Mouse (Mus musculus) heart, embryonic 11.5 days (tissue): ENCODE data around the gene Ntrk3. TPM values are rescaled to one million over a fixed set of nuclear protein-coding genes. Genes with fewer than 3 reads are reported as not detected.

Experiments
- ATAC-seq: fragments of 200-750 bp; cut with Nextera tagmentation; replicated peaks from 2 replicates; pipeline ENCODE4 v1.8.0; 2017; ENCODE audit warnings: moderate library complexity; ENCODE audit not compliant: insufficient number of reproducible peaks, low FRiP score, low TSS enrichment
- H3K27ac ChIP-seq: fragments of 300-500 bp; sonication (generic); 2 replicates; pipeline ENCODE4 v1.5.1; 2014; ENCODE audit warnings: mild to moderate bottlenecking, low read depth, low read length
- H3K27me3 ChIP-seq: fragments of 300-500 bp; sonication (generic); 2 replicates; pipeline ENCODE4 v1.6.1; 2014; ENCODE audit warnings: mild to moderate bottlenecking, low read length, mixed read lengths; ENCODE audit not compliant: control insufficient read depth, insufficient read depth
- H3K36me3 ChIP-seq: fragments of 300-500 bp; sonication (generic); 2 replicates; pipeline ENCODE4 v1.6.1; 2014; ENCODE audit warnings: mild to moderate bottlenecking, low read length, moderate library complexity, mixed read lengths; ENCODE audit not compliant: control insufficient read depth, insufficient read depth
- H3K4me1 ChIP-seq: fragments of 300-500 bp; sonication (generic); 2 replicates; pipeline ENCODE4 v1.6.1; 2014; ENCODE audit warnings: low read length; ENCODE audit not compliant: control insufficient read depth, insufficient read depth
- H3K4me2 ChIP-seq: fragments of 300-500 bp; sonication (generic); 2 replicates; pipeline ENCODE4 v1.6.1; 2014; ENCODE audit warnings: mild to moderate bottlenecking, moderate library complexity
- H3K4me3 ChIP-seq: fragments of 300-500 bp; sonication (generic); 2 replicates; pipeline ENCODE4 v1.5.1; 2014; ENCODE audit warnings: low read depth, low read length
- H3K9ac ChIP-seq: fragments of 300-500 bp; sonication (generic); 2 replicates; pipeline ENCODE4 v1.6.1; 2014; ENCODE audit warnings: mild to moderate bottlenecking, low read depth, low read length, moderate library complexity
- H3K9me3 ChIP-seq: fragments of 300-500 bp; sonication (generic); replicated peaks from 2 replicates; pipeline ENCODE4 v1.6.1; 2016; ENCODE audit warnings: low read length; ENCODE audit not compliant: control insufficient read depth
- WGBS: fragments of 180-500 bp; shearing (Covaris S2); extraction: QIAGEN DNeasy Blood & Tissue Kit; methylation state at CpG from one replicate; pipeline ENCODE4 v1.1.7; 2014; ENCODE audit not compliant: insufficient replicate concordance; 5-methylcytosine and 5-hydroxymethylcytosine counted together
- polyA plus RNA-seq: library from polyadenylated mRNA; unstranded; fragments of >200 nt; fragmentation: Nextera tagmentation; extraction: Ambion mirVana; gene quantifications from 2 replicates; pipeline ENCODE4 v1.2.1, GENCODE M21; 2014

Ntrk3 gene
- polyA plus RNA-seq, 1 experiment from 2014 or later: 1.1 TPM

DNA sequence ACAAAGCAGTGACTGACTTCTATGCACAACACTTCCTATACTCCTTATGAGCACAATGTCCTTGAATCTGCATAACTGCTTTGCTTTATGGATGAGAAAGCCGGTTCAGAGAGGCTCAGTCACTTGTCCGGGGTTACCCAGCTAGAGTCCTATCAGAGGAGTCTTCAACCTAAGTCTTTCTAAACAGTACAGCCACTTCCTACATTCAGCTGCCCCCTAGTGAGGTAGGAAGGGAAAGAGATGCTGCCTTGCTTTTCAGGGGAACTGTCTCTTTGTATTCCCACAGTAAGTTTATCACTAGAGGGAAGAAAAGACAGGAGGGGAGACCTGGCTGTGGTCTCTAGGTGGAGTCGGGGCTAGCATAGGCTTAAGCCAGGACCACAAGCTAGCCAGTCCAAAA lies 151.0 kb downstream of the Ntrk3 start:
- H3K9me3 ChIP-seq: no peaks in the 10 kb centered on the region
- H3K27ac ChIP-seq: no peak overlapping the region
- no peak overlapping the region for H3K4me3 ChIP-seq
- WGBS: 30% methylated on average over 3 of the region's 3 CpGs
- H3K4me2 ChIP-seq: no peak overlapping the region
- ATAC-seq: no peak
- H3K27me3 ChIP-seq: peaks cover 56% of the 10 kb centered on the region
- H3K9ac ChIP-seq: no peak overlapping the region
- H3K36me3 ChIP-seq: no peaks in the 10 kb centered on the region
- H3K4me1 ChIP-seq: no peaks in the 10 kb centered on the region

DNA sequence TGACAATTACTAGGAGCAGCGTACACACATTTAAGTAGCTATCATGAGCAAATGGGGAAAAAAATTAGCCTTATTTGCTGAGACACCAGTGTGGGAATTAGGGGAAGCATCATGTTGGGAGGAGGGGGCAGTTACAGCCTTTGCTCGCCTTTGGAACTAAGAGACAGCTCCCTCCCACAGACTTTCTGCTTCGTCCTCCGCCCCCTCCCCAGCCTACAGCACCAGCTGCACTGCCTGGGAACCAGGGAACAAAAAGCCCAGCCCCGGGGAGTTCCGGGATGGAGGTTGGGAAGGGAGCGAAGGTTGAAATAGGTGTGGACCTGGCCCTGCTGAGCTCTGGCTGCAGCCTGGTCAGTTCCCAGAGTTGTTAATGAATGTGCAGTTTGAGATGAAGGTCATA lies 151.9 kb downstream of the Ntrk3 start:
- Histone ChIP-seq H3K27me3 (peaks cover 63% of the 10 kb centered on the region), H3K4me3 (no peak overlapping the region), H3K36me3 (no peaks in the 10 kb centered on the region), H3K9me3 (no peaks in the 10 kb centered on the region), H3K27ac (no peak overlapping the region), H3K4me1 (no peaks in the 10 kb centered on the region), H3K9ac (no peak overlapping the region), H3K4me2 (no peak overlapping the region)
- WGBS: 45% methylated on average over 7 of the region's 7 CpGs
- no peak for ATAC-seq

DNA sequence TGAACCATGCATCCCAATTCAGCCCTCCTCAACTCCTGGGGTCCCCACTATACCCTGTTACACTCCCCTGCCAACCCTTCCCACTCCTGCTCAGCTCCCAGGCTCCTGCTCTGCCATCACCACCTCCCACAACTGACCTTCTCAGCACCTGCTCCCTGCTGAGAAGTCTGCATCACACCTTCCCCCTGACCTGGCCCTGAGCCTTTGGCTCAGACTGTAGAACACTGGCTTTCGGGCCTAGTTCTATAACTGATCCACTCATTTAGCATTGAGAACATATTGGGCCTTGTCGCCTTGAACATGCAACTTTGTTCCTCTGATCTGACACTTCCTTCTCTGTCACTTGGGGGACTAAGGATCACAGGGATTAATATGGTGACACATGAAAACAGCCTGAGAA lies 152.9 kb downstream of the Ntrk3 start:
- WGBS: 57% methylated on average over 2 of the region's 2 CpGs
- no peak overlapping the region for H3K27ac ChIP-seq
- H3K4me2 ChIP-seq: no peak overlapping the region
- H3K9ac ChIP-seq: no peak overlapping the region
- H3K4me3 ChIP-seq: no peak overlapping the region
- no peaks in the 10 kb centered on the region for H3K9me3 ChIP-seq
- no peaks in the 10 kb centered on the region for H3K4me1 ChIP-seq
- no peak for ATAC-seq
- no peaks in the 10 kb centered on the region for H3K36me3 ChIP-seq
- peaks cover 70% of the 10 kb centered on the region for H3K27me3 ChIP-seq

GRCm38 (mm10) chr7:78584499-78584898 lies 153.3 kb downstream of the Ntrk3 start:
- Histone ChIP-seq H3K9ac (no peak overlapping the region), H3K27ac (no peak overlapping the region), H3K4me2 (no peak overlapping the region), H3K36me3 (no peaks in the 10 kb centered on the region), H3K9me3 (no peaks in the 10 kb centered on the region), H3K4me3 (no peak overlapping the region), H3K27me3 (peaks cover 73% of the 10 kb centered on the region), H3K4me1 (no peaks in the 10 kb centered on the region)
- 13% methylated on average over 3 of the region's 3 CpGs for WGBS
- no peak for ATAC-seq

DNA sequence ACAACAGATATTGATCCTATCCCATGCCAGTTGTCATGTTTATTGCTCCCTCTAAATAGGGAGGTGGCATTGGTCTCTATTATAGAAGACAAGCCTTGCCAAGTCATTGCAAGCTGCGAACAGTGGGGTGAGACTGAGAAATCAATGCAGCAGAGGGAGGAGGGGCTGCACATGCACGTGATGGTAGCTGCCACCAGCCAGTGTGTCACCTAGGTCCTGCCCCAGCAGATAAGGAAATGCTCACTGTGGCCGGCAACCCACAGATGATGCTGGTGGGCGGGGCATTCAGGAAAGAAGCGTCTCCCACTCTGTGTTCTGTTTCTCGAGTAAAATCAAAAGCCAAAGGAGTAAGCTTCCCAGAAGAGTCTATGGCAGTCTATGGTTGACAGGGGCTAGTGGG lies 154.1 kb downstream of the Ntrk3 start:
- 45% methylated on average over 6 of the region's 6 CpGs for WGBS
- Histone ChIP-seq H3K9ac (no peak overlapping the region), H3K4me3 (no peak overlapping the region)

GRCm38 (mm10) chr7:78581341-78581740 lies 156.5 kb downstream of the Ntrk3 start:
- H3K27ac ChIP-seq: no peak overlapping the region
- no peak overlapping the region for H3K4me3 ChIP-seq
- 0 out of 2 replicates have a peak, but pooled peaks cover 3% of the 10 kb centered on the region for H3K4me1 ChIP-seq
- no peak overlapping the region for H3K9ac ChIP-seq
- H3K4me2 ChIP-seq: no peak overlapping the region
- H3K36me3 ChIP-seq: no peaks in the 10 kb centered on the region
- ATAC-seq: no peak
- 34% methylated on average over 1 of the region's 1 CpGs for WGBS
- H3K9me3 ChIP-seq: no peaks in the 10 kb centered on the region
- peaks cover 89% of the 10 kb centered on the region for H3K27me3 ChIP-seq

More for the DNA sequence above, 154.1 kb downstream of the Ntrk3 start:
- ATAC-seq: no peak
- Histone ChIP-seq H3K4me2 (no peak overlapping the region), H3K27ac (no peak overlapping the region), H3K27me3 (peaks cover 80% of the 10 kb centered on the region), H3K4me1 (no peaks in the 10 kb centered on the region), H3K9me3 (no peaks in the 10 kb centered on the region), H3K36me3 (no peaks in the 10 kb centered on the region)

- H3K27ac ChIP-seq: no peak overlapping the region
- WGBS: 1% methylated on average over 13 of the region's 13 CpGs
- H3K27me3 ChIP-seq: peaks cover 97% of the 10 kb centered on the region
- H3K36me3 ChIP-seq: no peaks in the 10 kb centered on the region
- H3K4me1 ChIP-seq: 0 out of 2 replicates have a peak, but pooled peaks cover 3% of the 10 kb centered on the region
- peak overlapping the region; percentile 56; the same call in 1 of the 2 replicates for H3K4me3 ChIP-seq
- peak overlapping the region; percentile 87 for H3K4me2 ChIP-seq
- H3K9me3 ChIP-seq: no peaks in the 10 kb centered on the region
- H3K9ac ChIP-seq: no peak overlapping the region
- ATAC-seq: no peak
These were observed 158.2 kb downstream of the Ntrk3 start for GRCm38 (mm10) chr7:78579461-78580234.

DNA sequence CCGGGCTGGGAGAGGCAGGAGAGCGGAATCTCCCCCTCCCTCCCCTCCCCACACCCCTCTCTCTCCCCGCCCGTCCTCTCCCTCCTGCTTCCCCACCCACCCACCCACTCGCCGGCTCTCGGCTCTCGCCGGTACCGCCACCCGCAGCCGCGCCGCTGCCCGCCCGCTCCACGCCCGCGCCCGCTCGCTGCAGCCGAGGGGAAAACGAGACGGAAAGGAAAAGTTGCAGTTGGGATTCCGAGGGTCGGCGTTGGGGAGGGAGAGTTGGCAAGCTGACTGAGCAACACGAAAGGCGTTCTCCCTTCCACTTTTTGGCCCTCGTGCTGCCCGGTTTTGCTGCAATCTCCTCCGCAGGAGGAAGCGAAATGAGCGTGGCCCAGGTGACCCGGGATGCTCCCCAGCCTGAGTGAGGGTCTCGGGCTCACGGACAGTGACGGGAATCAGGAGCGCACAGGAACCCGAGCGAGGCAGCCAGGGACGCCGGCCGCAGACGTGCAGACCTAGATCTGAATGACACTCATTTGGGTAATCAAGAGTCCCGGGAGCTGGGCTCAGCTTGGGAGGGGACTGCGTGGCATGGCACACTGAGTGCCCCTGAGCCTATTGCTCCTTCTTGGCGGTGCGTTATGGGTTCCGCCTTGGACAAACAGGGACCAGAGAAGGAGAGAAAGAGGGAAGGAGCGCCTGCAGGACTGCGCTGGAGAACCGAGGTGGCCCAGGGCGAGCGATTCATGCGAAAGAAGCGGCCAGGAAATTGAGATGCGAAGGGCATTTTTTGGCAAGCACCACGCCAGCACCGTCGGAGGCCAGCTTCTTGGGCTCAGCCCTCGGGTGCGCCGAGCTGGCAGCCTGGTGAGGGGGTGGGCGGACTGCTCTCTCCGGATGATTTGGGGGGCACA lies 159.1 kb downstream of the Ntrk3 start:
- no peak overlapping the region for H3K27ac ChIP-seq
- no peak for ATAC-seq
- H3K36me3 ChIP-seq: no peaks in the 10 kb centered on the region
- H3K27me3 ChIP-seq: peaks cover 90% of the 10 kb centered on the region
- H3K4me2 ChIP-seq: peak overlapping the region; percentile 87
- 0 out of 2 replicates have a peak overlapping the region, but pooled peaks have one; percentile 34 for H3K9ac ChIP-seq
- 0 out of 2 replicates have a peak, but pooled peaks cover 3% of the 10 kb centered on the region for H3K4me1 ChIP-seq
- under 1% methylated on average over 46 of the region's 66 CpGs for WGBS
- no peaks in the 10 kb centered on the region for H3K9me3 ChIP-seq
- H3K4me3 ChIP-seq: peak overlapping the region; percentile 56
